Mouse (Mus musculus) cerebellum, adult 9-11 months (tissue): ENCODE results near the gene Pdk2.
A peak's percentile ranks its signal among the peaks of the same experiment; 100 is the strongest.
"Not testable (repeated sequence)": the region's sequence is repeated elsewhere in the genome, so short reads cannot be mapped to it uniquely, and the experiment has no call there.

Source experiments
- DNase-seq: peaks from one replicate; pipeline ENCODE4 v3.0.0; 2022

Gene Pdk2

GRCm38 (mm10) chr11:95026849-95027248 is 14.3 kb downstream of the Pdk2 start:
- DNase-seq = no peak

- DNase-seq = no peak
These were observed 15.0 kb downstream of the Pdk2 start for GRCm38 (mm10) chr11:95026090-95026542.

GRCm38 (mm10) chr11:95025227-95026012 is 15.7 kb downstream of the Pdk2 start:
- DNase-seq = peak; percentile 73

GRCm38 (mm10) chr11:95024439-95025184 is 16.5 kb downstream of the Pdk2 start:
- peak; percentile 96 for DNase-seq

GRCm38 (mm10) chr11:95023481-95023880 is 17.7 kb downstream of the Pdk2 start:
- no peak for DNase-seq

GRCm38 (mm10) chr11:95022237-95022992 is 18.7 kb downstream of the Pdk2 start:
- DNase-seq = no peak

GRCm38 (mm10) chr11:95015484-95015883 is 25.7 kb downstream of the Pdk2 start:
- DNase-seq = no peak

GRCm38 (mm10) chr11:95012487-95012886 is 28.7 kb downstream of the Pdk2 start:
- DNase-seq = no peak

GRCm38 (mm10) chr11:95012075-95012474 is 29.1 kb downstream of the Pdk2 start:
- DNase-seq = no peak

GRCm38 (mm10) chr11:95011416-95011815 is 29.7 kb downstream of the Pdk2 start:
- no peak for DNase-seq

- not testable (repeated sequence) for DNase-seq
These were observed 30.2 kb downstream of the Pdk2 start for GRCm38 (mm10) chr11:95010841-95011403.

- DNase-seq = peak; percentile 85
These were observed 30.9 kb downstream of the Pdk2 start for GRCm38 (mm10) chr11:95010141-95010739.

GRCm38 (mm10) chr11:95009629-95010014 is 31.5 kb downstream of the Pdk2 start, which contains the start of gene Samd14:
Gene Samd14, plus strand, starts transcription at chr11:95009879.
- peak; percentile 85 for DNase-seq

GRCm38 (mm10) chr11:95008661-95009628 is 32.2 kb downstream of the Pdk2 start:
- no peak for DNase-seq

- no peak for DNase-seq
These were observed 33.7 kb downstream of the Pdk2 start for GRCm38 (mm10) chr11:95007418-95007817.

GRCm38 (mm10) chr11:95006525-95007219 is 34.5 kb downstream of the Pdk2 start:
- peak; percentile 81 for DNase-seq

- peak; percentile 68 for DNase-seq
These were observed 35.1 kb downstream of the Pdk2 start for GRCm38 (mm10) chr11:95006038-95006437.

GRCm38 (mm10) chr11:95004937-95005198 is 36.3 kb downstream of the Pdk2 start:
- no peak for DNase-seq

- DNase-seq = peak; percentile 70
These were observed 36.8 kb downstream of the Pdk2 start for GRCm38 (mm10) chr11:95004136-95004936.

- DNase-seq = peak; percentile 48
These were observed 38.4 kb downstream of the Pdk2 start for GRCm38 (mm10) chr11:95002705-95003104.
